Mouse (Mus musculus): Measurements from ENCODE around the gene Pofut1.
A peak's percentile ranks its signal among the peaks of the same experiment; 100 is the strongest.
"Not testable (repeated sequence)": the region's sequence is repeated elsewhere in the genome, so short reads cannot be mapped to it uniquely, and the experiment has no call there.

The Pofut1 gene

DNA sequence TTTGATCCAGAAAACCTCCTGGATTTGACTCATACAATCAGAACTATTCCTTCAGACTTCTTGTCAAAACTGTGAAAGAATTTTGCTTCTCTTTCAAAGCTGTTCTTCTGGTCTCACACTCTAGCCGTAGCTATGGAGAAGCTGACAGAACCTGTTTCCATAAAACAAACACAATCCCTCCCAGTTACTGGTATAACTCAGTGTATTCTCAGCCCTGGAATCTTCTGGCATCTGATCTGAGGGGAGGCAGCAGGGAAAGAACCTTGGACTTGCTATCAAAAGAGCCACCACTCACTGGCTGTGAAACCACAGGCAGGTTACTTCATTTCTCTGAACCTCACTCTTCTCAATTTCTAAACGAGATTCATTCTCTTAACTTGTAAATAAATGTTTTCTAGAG lies 2.9 kb upstream of the Pofut1 start:
- DNase-seq (ENCODE audit: extremely low read depth, low read depth, low spot score) = no peak

DNA sequence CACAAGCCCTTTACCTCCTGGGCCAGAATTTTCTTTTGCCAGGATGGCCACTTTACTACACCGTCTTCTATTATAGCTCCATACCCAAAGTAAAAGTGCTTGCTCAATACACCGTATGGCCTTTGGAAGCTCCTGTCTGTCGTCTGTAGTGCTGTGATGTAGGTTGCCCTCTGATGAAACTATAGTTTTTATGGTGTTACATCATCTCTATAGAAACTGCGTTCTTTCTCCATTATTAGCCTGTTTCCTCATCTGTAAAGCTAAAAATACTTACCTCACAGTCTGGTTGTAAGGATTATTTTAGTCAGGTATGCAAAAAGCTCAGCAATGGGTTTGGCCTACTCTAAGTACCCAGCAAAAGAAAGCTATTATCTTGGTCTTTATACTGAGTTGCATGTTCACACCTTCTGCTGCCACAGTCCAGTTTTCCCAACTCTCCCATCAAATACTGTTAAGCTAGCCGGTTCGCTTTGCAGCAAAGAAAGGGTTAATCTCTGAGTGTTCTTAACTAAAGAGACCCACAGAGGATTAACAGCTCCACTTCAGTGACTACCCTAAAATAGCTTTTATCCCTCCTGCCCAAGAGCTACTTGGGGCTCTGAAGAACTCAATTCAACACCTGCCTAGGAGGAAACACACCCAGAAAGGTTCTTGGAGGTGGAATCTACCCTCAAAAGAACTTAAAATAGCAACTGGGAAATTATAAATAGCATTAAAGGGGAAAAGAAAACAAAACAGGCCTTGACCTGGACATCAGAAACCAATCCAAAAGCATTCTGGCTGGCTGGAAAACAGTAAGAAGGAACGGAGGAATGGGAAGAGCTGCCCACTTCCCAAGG lies 2.1 kb upstream of the Pofut1 start:
- DNase-seq (ENCODE audit: extremely low read depth, low read depth, low spot score) = peak; percentile 21

DNA sequence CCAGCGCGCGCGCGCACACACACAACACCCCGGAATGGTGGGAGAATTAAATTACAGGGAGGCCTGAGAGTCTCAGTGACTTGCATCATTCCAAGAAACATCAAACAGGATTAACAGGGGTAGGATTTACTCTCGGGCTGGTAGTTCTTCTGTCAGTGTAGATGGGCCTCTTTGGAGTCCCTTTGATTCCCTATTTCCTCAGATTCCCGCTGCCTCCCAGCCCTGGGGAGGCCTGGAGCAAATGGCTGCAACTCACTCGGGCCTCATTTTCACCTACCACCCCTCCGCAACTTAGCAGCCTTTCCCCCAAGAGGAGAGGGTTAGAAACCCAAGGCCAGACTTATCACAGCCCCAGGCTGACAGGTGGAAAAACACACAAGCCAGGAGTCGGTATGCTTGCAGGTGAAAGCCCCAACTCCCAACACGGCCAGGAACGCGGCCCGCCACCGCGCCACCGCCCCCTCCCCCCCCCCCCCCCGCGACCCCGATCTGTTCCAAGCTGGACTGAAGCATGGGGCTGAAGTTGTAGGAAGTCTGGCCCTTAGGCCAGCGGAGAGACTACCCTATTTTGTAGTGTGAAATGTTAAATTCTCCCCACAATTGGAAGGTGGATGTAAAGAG lies 1.4 kb upstream of the Pofut1 start:
- no peak for DNase-seq (ENCODE audit: extremely low read depth, low read depth, low spot score)

DNA sequence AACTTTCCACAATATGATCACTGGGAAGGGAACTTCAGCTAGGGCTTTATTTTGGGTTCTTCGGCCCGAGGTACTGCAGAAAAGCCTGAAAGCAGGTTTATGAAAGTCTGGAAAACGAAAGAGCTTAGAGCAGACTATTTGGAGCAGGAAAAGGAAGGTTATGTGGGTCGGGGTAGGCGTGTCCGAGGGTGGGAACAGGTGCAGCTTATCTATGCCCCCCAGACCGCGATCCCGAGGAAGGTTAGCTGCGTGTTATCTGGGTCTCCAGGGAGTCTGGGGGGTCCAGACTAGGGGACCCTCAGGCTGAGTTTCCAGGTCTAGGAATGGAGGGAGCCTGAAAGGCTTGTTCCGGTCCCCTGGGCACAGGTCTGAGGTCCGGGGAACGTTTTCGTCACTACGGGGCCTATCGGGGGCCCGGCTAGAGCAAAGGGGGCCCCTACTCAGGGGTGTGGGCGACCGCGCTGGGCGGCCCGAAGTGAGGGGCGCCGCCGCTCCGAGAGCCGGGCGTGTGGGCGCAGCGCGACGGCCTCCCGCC lies 565 bp upstream of the Pofut1 start:
- DNase-seq (ENCODE audit: extremely low read depth, low read depth, low spot score) = no peak

DNA sequence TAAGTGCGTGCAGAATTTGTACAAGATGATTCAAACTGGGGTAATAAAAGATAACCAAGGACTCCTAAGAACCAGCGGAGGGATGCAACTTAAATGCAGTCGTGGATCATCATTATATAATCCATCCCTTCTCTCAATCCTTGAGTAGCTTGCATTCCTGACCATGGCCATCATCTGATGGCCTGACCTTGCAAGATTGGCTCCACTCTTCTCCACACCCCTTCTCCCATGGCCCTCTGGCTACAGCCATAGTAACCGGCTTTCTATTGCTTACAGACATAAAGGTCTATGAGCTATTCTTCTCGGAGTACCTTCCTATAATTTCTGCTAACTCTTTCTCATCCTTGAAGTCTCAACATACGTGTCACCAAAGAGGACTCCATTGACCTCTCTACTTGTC lies 823 bp downstream of the Pofut1 start:
- no peak for DNase-seq (ENCODE audit: extremely low read depth, low read depth, low spot score)

DNA sequence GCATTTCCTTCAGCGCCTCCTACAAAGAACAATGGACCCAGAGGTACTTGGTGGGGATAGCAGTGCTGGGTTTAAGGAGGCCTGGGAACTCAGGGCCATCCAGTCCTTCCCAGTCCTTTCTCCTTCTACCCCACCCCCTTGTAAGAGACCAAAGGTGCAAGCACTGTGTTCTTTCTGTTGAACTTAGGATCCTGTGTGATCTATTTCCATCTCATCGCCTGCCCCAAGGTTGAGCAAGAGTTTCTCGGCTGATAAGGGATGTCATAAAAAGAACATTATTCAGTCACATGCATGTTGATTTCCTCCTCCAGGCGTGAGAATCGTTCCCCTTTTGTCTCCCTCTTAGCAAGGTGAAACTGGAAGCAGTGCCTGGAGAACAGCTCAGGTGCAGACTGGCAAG lies 8.4 kb downstream of the Pofut1 start:
- no peak for DNase-seq (ENCODE audit: extremely low read depth, low read depth, low spot score)

DNA sequence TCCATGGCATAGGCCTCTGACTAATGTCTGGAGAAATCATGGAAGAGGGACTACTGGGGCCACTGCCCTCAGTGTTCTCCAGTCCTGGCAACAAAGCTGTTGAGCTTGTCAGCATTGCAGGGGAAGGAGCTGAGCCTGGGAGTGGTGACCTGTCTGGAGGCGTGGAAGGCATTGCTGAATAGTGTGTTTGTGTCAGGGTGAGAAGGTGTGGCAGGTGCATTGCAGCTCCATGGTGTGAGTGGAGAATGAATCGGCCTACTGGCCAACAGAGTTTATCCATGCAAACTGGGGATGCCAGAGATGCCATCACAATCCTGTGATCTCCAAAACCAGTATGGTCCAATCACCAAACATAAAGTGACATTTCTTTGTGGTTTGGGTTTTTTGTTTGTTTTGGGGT lies 15.3 kb downstream of the Pofut1 start:
- no peak for DNase-seq (ENCODE audit: extremely low read depth, low read depth, low spot score)

DNA sequence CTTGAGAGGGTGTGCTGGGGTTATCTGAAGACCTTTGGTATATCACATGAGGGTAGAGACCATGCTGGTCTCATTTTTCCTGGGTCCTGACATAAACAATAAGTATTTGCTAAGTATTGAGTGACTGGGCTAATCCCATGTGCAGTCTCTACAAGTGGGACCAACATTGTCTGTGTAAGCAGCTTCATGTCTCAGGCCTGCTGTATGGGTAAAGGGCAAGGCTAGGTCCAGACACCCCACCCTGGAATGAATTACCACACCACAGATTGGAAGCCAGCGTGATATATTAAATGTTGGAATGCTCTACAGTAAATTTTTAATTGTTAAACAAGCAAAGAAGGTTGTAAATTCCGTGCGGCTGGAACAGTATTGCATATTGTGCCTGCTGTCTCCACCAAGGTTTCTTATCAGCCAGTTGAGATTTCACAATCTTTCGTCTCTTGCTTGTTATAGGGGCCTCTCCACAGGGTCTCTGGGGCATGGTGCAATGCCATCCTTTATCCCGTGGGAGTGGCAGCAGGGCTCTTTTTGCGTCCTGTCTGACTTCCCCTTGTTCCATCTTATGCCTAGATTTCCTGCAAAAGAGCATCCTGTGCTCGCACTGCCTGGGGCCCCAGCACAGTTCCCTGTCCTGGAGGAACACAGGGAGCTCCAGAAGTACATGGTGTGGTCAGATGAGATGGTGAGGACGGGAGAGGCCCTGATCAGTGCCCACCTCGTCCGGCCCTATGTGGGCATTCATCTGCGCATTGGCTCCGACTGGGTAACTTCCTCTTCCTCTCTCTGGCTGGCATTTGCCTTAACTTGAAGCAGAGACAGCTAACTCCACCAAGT lies 17.9 kb downstream of the Pofut1 start:
- DNase-seq (ENCODE audit: extremely low read depth, low read depth, low spot score) = no peak

DNA sequence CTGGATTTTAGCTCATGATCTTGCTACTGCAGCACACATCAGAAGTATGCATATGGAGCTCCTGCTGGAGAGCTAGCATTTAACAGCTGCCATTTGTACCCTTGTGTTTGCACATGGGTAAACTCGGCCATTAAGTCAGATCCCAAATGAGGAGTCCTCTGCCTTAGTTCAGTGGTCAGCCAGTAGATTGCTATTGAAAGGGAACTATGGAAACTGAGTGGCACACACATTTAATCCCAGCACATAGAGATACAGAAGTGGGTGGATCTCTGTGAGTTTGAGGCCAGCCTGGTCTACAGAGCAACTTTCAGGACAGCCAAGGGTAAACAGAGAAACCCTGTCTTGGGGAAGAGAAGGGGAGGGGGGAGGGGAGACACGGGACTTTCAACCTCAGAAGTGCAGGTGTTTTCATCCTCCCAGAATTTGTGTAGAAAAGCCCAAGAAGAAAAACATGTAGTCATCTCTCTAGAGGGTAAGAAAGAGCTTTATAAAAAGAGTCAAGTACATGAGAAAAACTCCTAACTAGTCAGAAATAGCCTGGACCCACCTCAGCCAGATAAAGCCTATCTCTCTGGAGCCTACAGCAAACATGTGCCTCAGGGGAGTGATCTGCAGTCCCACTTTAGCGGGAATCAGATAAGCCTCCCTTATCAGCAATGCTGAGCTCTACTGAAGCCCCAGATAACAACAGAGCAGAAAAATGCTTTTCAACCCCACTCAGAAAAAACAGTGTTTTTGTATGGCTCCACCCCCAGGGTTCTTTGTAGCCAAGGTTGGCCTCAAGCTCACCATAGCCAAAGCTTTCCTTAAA lies 18.7 kb downstream of the Pofut1 start:
- no peak for DNase-seq (ENCODE audit: extremely low read depth, low read depth, low spot score)

DNA sequence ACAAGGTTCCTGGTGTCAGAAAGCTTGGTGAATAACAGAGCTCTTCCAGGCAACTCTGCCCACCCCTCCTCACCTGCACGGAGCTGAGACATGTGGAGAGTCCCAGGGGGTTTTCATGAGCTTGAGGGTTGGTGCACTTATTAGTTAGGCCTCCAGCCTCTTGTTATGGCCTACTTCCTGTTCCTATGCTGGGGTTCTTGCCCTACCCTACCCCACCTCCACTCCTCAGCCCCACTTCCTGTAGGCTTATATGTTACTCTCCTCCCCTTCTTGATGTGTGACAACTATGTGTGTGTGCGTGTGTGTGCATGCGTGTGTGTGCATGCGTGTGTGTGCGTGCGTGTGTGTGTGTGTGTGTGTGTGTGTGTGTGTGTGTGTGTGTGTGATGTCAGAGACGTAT lies 21.7 kb downstream of the Pofut1 start:
- no peak for DNase-seq (ENCODE audit: extremely low read depth, low read depth, low spot score)

DNA sequence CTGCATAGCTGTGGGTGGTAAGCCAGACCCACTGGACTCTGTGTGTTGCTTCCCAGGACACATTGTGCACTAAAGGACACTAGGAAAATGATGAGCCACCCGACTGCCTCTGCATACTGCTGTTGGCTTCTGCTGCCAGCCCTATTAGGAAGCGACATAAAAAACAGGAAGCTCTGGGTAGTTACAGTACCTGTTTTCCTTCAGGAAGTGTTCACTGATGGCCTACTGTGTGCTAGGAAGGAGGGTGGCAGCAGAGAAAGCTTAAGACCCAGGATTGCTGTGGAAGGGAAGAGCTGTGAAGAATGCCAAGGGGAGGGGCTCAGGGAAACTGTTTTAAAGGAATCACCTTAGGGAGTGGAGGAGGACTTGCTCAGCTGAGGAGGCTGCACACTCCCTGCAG lies 26.0 kb downstream of the Pofut1 start:
- DNase-seq (ENCODE audit: extremely low read depth, low read depth, low spot score) = no peak

DNA sequence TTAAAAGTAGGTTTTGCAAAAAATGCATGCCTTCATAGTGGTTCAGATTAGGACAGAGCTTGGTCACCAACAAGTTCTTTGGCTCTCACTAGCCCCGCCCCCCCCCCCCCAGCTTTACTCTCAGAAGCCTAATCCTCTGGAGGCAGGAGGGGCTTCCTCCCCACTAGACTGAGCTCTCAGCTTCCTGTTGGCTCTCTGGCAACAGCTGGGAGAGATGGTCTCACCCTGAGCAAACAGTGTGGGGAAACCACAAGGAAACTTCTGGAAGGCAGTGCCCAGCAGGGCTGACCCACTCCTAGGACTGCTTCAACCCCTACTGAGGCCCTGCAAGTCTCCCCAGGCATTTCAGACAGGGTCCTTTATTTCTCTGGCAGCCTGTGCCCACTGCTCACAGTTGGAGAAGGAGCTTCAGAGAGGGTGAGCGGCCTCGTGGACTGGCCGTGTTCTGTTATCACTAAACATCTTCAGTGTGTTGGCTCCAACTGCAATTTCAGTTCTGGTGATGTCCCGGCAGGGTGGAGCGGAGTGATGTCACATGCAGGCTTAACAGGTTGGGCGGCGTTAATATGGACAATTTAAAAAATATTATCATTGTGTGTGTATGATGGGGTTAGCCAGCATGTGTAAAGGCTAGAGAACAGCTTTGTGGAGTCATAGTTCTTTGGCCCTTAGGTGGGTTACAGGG lies 29.0 kb downstream of the Pofut1 start:
- DNase-seq (ENCODE audit: extremely low read depth, low read depth, low spot score) = not testable (repeated sequence)

DNA sequence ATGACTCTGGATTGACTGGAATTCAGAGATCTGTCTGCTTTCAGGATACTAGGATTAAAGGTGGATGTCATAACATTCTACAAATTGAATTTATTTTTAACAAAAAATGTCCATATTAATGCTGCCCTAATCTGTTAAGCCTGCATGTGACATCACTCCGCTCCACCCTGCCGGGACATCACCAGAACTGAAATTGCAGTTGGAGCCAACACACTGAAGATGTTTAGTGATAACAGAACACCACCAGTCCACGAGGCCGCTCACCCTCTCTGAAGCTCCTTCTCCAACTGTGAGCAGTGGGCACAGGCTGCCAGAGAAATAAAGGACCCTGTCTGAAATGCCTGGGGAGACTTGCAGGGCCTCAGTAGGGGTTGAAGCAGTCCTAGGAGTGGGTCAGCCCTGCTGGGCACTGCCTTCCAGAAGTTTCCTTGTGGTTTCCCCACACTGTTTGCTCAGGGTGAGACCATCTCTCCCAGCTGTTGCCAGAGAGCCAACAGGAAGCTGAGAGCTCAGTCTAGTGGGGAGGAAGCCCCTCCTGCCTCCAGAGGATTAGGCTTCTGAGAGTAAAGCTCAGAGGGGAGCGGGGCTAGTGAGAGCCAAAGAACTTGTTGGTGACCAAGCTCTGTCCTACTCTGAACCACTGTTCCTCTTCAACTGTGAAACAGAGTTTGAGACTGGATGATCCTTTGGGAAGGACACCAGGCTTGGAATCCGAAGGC lies 33.0 kb downstream of the Pofut1 start:
- DNase-seq (ENCODE audit: extremely low read depth, low read depth, low spot score) = not testable (repeated sequence)

DNA sequence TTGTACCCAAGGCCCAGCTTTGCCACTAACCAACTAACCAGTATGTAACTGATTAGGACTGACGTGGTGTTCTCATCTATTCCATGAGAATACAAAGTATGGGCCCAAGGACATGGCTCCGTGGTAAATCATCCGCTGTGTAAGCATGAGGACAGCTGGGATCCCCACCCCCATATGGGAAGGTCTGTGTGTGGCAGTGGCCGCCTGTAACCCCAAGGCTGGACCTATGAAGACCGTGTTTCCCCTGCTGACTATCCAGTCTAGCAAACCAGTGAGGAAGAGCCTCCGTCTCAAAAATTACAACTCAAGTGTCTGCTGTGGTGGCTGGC lies 33.5 kb downstream of the Pofut1 start:
- no peak for DNase-seq (ENCODE audit: extremely low read depth, low read depth, low spot score)

DNA sequence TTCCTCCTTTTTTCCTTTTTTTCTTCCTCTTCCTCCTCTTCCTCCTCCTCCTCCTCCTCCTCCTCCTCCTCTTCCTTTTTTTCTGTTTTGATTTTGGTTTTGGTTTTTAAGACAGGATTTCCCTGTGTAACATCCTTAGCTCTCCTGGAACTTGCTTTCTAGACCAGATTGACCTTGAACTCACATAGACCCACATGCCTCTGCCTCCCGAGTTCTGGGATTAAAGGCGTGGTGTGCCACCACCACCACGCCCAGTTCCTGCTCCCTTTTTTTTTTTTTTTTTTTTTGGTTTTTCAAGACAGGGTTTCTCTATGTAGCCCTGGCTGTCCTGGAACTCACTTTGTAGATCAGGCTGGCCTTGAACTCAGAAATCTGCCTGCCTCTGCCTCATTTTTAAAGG lies 34.2 kb downstream of the Pofut1 start:
- not testable (repeated sequence) for DNase-seq (ENCODE audit: extremely low read depth, low read depth, low spot score)

DNA sequence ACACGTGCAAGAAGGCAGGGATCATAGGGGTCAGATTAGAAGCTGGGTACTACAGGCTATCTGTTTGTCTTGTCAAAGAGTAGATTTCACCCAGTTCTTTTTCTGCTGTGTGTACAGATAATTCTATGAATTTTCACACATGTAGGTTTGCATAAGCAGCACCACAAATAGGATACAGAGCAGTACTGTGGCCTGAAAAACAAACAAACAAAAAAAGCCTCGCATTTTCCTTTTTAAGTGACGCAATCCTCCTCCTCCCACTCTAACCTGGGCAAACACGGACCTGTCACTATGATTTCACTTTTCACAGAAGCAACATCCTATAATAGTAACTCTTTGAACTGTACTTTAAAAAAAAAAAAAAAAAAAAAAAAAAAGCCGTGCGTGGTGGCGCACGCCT lies 35.1 kb downstream of the Pofut1 start:
- no peak for DNase-seq (ENCODE audit: extremely low read depth, low read depth, low spot score)

DNA sequence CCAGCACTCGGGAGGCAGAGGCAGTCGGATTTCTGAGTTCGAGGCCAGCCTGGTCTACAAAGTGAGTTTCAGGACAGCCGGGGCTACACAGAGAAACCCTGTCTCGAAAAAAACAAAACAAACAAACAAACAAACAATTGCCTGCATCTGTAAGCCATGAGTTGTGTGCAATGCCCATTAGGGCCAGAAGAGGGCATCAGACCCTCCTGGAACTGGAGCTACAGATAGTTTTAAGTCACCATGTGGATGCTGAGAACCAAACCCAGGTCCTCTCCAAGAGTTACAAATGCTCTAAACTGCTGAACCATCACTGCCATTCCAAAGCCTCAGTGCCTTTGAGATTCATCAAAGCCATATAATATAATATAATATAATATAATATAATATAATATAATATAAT lies 35.5 kb downstream of the Pofut1 start:
- DNase-seq (ENCODE audit: extremely low read depth, low read depth, low spot score) = not testable (repeated sequence)

DNA sequence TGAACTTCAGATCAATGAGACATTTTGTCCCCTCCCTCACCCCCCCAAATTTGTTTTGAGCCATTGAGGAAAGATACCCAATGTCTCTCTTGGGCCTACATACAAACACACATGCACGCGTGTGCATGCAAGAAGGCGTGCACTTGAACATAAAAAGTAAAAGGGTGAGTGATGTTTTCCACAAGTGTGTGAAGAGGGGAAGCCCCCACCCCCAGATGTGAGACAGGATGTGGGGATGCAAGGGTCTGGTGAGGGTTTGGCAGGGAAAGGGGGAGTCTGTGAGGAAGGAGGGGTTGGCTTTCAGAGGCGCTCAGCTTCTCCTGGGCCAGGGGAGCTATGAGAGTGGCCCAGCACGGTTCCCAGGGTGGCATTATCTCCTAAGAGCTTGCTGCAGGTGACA lies 37.0 kb downstream of the Pofut1 start:
- no peak for DNase-seq (ENCODE audit: extremely low read depth, low read depth, low spot score)

DNA sequence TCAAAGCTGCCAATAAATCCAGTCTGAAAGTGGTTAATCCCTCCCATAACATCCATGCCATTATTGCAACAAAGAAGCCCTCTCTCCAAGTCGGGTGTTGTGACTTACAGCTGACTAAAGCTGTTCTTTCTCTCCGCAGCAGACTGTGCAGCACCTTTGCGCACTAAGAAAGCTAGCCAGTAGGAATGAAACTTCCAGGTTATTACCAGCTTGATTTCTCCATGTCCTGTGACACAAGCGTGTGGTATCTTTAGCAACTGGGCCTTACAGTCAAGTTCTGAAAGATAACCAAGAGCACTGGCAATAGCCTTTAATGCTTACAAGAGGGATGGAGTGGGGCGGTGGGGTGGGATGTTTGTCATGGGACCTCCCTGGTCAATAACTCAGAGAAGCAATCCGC lies 42.6 kb downstream of the Pofut1 start:
- DNase-seq (ENCODE audit: extremely low read depth, low read depth, low spot score) = no peak

DNA sequence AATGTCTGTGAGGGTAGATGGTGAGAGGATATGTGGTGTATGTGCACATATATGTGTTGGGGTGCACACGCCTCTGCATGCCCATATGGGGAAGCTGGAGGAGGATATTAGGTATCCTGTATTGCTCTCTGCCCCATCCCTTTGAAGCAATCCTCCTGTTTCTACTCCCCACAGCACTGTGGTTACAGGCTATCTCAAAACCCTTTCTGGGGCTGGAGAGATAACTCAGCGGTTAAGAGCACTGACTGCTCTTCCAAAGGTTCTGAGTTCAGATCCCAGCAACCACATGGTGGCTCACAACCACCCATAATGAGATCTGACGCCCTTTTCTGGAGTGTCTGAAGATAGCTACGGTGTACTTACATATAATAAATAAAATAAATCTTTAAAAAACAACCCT lies 45.2 kb downstream of the Pofut1 start:
- no peak for DNase-seq (ENCODE audit: extremely low read depth, low read depth, low spot score)
